Mouse (Mus musculus): ENCODE data around the gene Rhox1.

GRCm38 (mm10) chrX:37198676-37199075 lies 23.4 kb downstream of the Rhox1 start:
- no peak for TF ChIP-seq CTCF (IDR thresholded peaks at IDR 0.05; ENCODE audit: low read depth)
- no peak for TF ChIP-seq EP300 (optimal IDR thresholded peaks at IDR 0.05)
